Mouse (Mus musculus): ENCODE measurements at regions not wholly inside any gene's neighbourhood (a gene's known extent, or its start where the extent isn't known, plus 50 kb on each side); places are given as distances from the start of the nearest gene placed in this dataset.

GRCm38 (mm10) chr8:26748161-26748971 lies 228.8 kb upstream of the Zfp703 start:
- no peaks in the 10 kb centered on the region for H3K9me3 ChIP-seq (ENCODE audit: control insufficient read depth, low read length)
- 56% methylated on average over 14 of the region's 14 CpGs for WGBS
- H3K4me1 ChIP-seq (ENCODE audit: control insufficient read depth, insufficient read depth, low read length), result peaks cover 8% of the 10 kb centered on the region
- H3K36me3 ChIP-seq (ENCODE audit: control insufficient read depth, insufficient read depth, low read length), result no peaks in the 10 kb centered on the region
- no peak overlapping the region for H3K27ac ChIP-seq (ENCODE audit: low read length)
- H3K4me3 ChIP-seq (ENCODE audit: low read length), result no peak overlapping the region
- ATAC-seq, result no peak
- no peaks in the 10 kb centered on the region for H3K27me3 ChIP-seq (replicated peaks; ENCODE audit: control insufficient read depth, insufficient read depth, low read length)
- H3K4me2 ChIP-seq (ENCODE audit: low read depth, low read length), result no peak overlapping the region
- no peak overlapping the region for H3K9ac ChIP-seq (ENCODE audit: low read depth, low read length)

DNA sequence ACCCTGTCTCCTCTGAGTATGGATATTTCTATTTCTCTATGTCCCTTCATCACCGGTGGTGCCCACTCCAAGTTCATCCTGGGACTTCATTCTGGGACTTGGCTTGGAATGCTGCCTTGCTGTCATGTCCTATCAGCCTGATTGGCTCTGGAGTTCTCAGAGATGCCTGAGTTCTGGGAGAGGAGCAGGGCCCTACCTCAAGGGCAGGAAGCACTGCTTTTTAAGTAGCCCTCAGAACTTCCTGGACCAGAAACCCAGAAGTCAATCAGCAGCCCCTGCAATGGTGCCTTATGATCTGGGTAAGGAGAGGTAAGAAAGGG lies 228.2 kb upstream of the Zfp703 start:
- Histone ChIP-seq H3K4me1 (ENCODE audit: control insufficient read depth, insufficient read depth, low read length) (peaks cover 8% of the 10 kb centered on the region), H3K27ac (ENCODE audit: low read length) (no peak overlapping the region), H3K27me3 (replicated peaks; ENCODE audit: control insufficient read depth, insufficient read depth, low read length) (no peaks in the 10 kb centered on the region), H3K9me3 (ENCODE audit: control insufficient read depth, low read length) (no peaks in the 10 kb centered on the region), H3K4me2 (ENCODE audit: low read depth, low read length) (no peak overlapping the region), H3K4me3 (ENCODE audit: low read length) (no peak overlapping the region), H3K36me3 (ENCODE audit: control insufficient read depth, insufficient read depth, low read length) (no peaks in the 10 kb centered on the region), H3K9ac (ENCODE audit: low read depth, low read length) (no peak overlapping the region)
- WGBS, result 78% methylated on average over 1 of the region's 1 CpGs
- no peak for ATAC-seq

DNA sequence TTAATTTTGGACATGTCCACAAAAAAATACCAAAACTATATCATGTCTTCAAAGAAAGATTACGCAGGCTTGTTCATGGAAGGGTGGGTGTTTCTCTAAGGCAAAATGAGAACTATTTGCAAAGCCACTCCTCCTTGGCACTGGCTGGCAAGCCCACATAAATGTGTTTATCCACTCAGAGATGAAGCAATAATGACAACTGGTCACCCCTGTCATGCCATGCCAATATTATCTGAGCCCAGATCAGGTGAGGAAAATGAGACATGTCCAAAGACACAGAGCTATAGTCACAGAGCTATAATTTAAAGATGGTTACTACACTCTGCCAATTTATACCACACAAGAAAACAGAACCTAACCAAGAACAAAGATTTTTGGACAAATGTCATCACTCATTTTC lies 227.0 kb upstream of the Zfp703 start:
- H3K9ac ChIP-seq (ENCODE audit: low read depth, low read length), result no peak overlapping the region
- H3K4me1 ChIP-seq (ENCODE audit: control insufficient read depth, insufficient read depth, low read length), result peaks cover 8% of the 10 kb centered on the region
- 92% methylated on average over 1 of the region's 1 CpGs for WGBS
- H3K4me2 ChIP-seq (ENCODE audit: low read depth, low read length), result no peak overlapping the region
- no peaks in the 10 kb centered on the region for H3K9me3 ChIP-seq (ENCODE audit: control insufficient read depth, low read length)
- H3K36me3 ChIP-seq (ENCODE audit: control insufficient read depth, insufficient read depth, low read length), result no peaks in the 10 kb centered on the region
- H3K4me3 ChIP-seq (ENCODE audit: low read length), result no peak overlapping the region
- H3K27me3 ChIP-seq (replicated peaks; ENCODE audit: control insufficient read depth, insufficient read depth, low read length), result no peaks in the 10 kb centered on the region
- no peak overlapping the region for H3K27ac ChIP-seq (ENCODE audit: low read length)
- no peak for ATAC-seq

DNA sequence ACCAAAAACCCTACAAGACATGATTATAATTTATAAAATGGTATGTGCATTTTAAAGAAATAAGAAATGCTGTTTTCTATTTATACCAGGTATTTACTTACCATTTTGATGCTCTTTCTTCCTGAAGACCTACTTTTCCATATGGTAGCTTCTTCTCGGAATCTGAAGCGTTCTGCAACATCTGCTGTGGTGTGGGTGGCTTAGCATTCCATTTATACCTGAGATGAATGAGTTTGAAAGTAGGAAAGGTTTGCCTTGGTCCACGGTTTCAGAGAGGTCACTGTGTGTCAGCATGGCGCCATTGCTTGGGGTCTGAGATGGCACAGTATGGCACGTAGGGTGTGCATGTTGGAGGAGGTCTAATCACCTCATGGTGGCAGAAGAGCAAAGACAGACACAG lies 225.5 kb upstream of the Zfp703 start:
- Histone ChIP-seq H3K36me3 (ENCODE audit: control insufficient read depth, insufficient read depth, low read length) (no peaks in the 10 kb centered on the region), H3K27me3 (replicated peaks; ENCODE audit: control insufficient read depth, insufficient read depth, low read length) (no peaks in the 10 kb centered on the region), H3K9me3 (ENCODE audit: control insufficient read depth, low read length) (no peaks in the 10 kb centered on the region), H3K4me3 (ENCODE audit: low read length) (no peak overlapping the region), H3K4me1 (ENCODE audit: control insufficient read depth, insufficient read depth, low read length) (peaks cover 8% of the 10 kb centered on the region), H3K27ac (ENCODE audit: low read length) (no peak overlapping the region), H3K9ac (ENCODE audit: low read depth, low read length) (no peak overlapping the region), H3K4me2 (ENCODE audit: low read depth, low read length) (no peak overlapping the region)
- WGBS, result 93% methylated on average over 5 of the region's 5 CpGs
- no peak for ATAC-seq

GRCm38 (mm10) chr8:26756452-26756851 lies 220.7 kb upstream of the Zfp703 start:
- H3K4me2 ChIP-seq (ENCODE audit: low read depth, low read length), result no peak overlapping the region
- no peaks in the 10 kb centered on the region for H3K36me3 ChIP-seq (ENCODE audit: control insufficient read depth, insufficient read depth, low read length)
- no peak overlapping the region for H3K27ac ChIP-seq (ENCODE audit: low read length)
- WGBS, result 46% methylated on average over 2 of the region's 2 CpGs
- H3K27me3 ChIP-seq (replicated peaks; ENCODE audit: control insufficient read depth, insufficient read depth, low read length), result no peaks in the 10 kb centered on the region
- H3K4me3 ChIP-seq (ENCODE audit: low read length), result no peak overlapping the region
- H3K9me3 ChIP-seq (ENCODE audit: control insufficient read depth, low read length), result peaks cover 5% of the 10 kb centered on the region
- peak; percentile 21; the same call in 1 of the 2 replicates for ATAC-seq
- H3K4me1 ChIP-seq (ENCODE audit: control insufficient read depth, insufficient read depth, low read length), result no peaks in the 10 kb centered on the region
- no peak overlapping the region for H3K9ac ChIP-seq (ENCODE audit: low read depth, low read length)

- Histone ChIP-seq H3K9me3 (ENCODE audit: control insufficient read depth, low read length) (peaks cover 10% of the 10 kb centered on the region), H3K4me2 (ENCODE audit: low read depth, low read length) (no peak overlapping the region), H3K4me1 (ENCODE audit: control insufficient read depth, insufficient read depth, low read length) (no peaks in the 10 kb centered on the region), H3K4me3 (ENCODE audit: low read length) (no peak overlapping the region), H3K36me3 (ENCODE audit: control insufficient read depth, insufficient read depth, low read length) (no peaks in the 10 kb centered on the region), H3K9ac (ENCODE audit: low read depth, low read length) (no peak overlapping the region), H3K27ac (ENCODE audit: low read length) (no peak overlapping the region), H3K27me3 (replicated peaks; ENCODE audit: control insufficient read depth, insufficient read depth, low read length) (no peaks in the 10 kb centered on the region)
- no peak for ATAC-seq
- 100% methylated on average over 1 of the region's 1 CpGs for WGBS
Observed at GRCm38 (mm10) chr8:26760726-26761125, 216.4 kb upstream of the Zfp703 start.

DNA sequence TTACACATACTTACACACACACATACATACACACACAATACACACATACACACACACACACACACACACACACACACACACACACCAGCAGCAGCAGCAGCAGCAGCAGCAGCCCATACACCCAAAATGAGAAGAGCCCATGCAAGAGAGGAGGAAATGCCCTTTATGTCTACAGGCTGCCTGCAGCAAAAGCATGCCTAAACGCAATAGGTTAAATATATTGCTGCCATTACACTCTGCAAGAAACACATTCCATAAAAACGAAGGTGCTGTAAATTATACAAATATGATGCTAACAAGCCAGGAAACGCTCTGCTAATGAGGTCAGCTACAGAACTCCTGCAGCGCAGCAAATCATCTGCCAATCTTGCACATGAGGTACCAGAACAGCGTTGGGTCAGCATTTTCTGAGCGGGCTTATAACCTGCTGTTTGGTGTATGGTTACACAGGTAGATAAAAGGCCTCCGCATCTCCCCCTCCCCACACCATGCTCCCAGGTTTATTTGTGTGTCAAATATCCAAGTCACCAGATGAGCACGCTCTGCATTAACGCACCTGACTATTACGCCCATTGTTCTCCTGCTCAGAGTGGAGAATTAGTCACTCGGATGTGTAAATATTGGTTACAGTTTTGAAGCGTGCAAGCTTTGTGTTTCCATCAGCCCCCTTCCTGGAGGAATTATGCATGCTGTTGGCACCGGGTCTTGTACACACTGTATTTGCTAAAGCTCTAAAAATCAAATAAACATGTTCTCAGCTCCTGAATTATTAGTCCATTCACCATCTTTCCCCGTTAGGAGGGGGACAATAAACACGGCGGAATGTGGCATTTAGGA lies 214.0 kb upstream of the Zfp703 start:
- Histone ChIP-seq H3K27ac (ENCODE audit: low read length) (no peak overlapping the region), H3K4me3 (ENCODE audit: low read length) (no peak overlapping the region), H3K9me3 (ENCODE audit: control insufficient read depth, low read length) (peaks cover 10% of the 10 kb centered on the region), H3K4me1 (ENCODE audit: control insufficient read depth, insufficient read depth, low read length) (no peaks in the 10 kb centered on the region), H3K9ac (ENCODE audit: low read depth, low read length) (no peak overlapping the region), H3K27me3 (replicated peaks; ENCODE audit: control insufficient read depth, insufficient read depth, low read length) (no peaks in the 10 kb centered on the region), H3K36me3 (ENCODE audit: control insufficient read depth, insufficient read depth, low read length) (no peaks in the 10 kb centered on the region), H3K4me2 (ENCODE audit: low read depth, low read length) (no peak overlapping the region)
- 50% methylated on average over 16 of the region's 16 CpGs for WGBS
- no peak for ATAC-seq

- H3K36me3 ChIP-seq (ENCODE audit: control insufficient read depth, insufficient read depth, low read length), result no peaks in the 10 kb centered on the region
- H3K27me3 ChIP-seq (replicated peaks; ENCODE audit: control insufficient read depth, insufficient read depth, low read length), result no peaks in the 10 kb centered on the region
- H3K4me3 ChIP-seq (ENCODE audit: low read length), result no peak overlapping the region
- no peak overlapping the region for H3K9ac ChIP-seq (ENCODE audit: low read depth, low read length)
- WGBS, result 89% methylated on average over 10 of the region's 10 CpGs
- peaks cover 5% of the 10 kb centered on the region; the same call in 1 of the 2 replicates for H3K4me1 ChIP-seq (ENCODE audit: control insufficient read depth, insufficient read depth, low read length)
- no peak for ATAC-seq
- H3K4me2 ChIP-seq (ENCODE audit: low read depth, low read length), result no peak overlapping the region
- H3K9me3 ChIP-seq (ENCODE audit: control insufficient read depth, low read length), result no peaks in the 10 kb centered on the region
- no peak overlapping the region for H3K27ac ChIP-seq (ENCODE audit: low read length)
Observed at GRCm38 (mm10) chr8:26768474-26769229, 208.5 kb upstream of the Zfp703 start.

GRCm38 (mm10) chr8:26770424-26770886 lies 206.7 kb upstream of the Zfp703 start:
- 8% methylated on average over 16 of the region's 16 CpGs for WGBS

More at GRCm38 (mm10) chr8:26770424-26770886, 206.7 kb upstream of the Zfp703 start:
- peak; percentile 34; the same call in 1 of the 2 replicates for ATAC-seq
- H3K9me3 ChIP-seq (ENCODE audit: control insufficient read depth, low read length), result no peaks in the 10 kb centered on the region
- H3K27ac ChIP-seq (ENCODE audit: low read length), result no peak overlapping the region
- H3K4me1 ChIP-seq (ENCODE audit: control insufficient read depth, insufficient read depth, low read length), result peaks cover 5% of the 10 kb centered on the region; the same call in 1 of the 2 replicates
- no peaks in the 10 kb centered on the region for H3K36me3 ChIP-seq (ENCODE audit: control insufficient read depth, insufficient read depth, low read length)
- peak overlapping the region; percentile 18 for H3K4me3 ChIP-seq (ENCODE audit: low read length)
- H3K27me3 ChIP-seq (replicated peaks; ENCODE audit: control insufficient read depth, insufficient read depth, low read length), result no peaks in the 10 kb centered on the region
- peak overlapping the region; percentile 48; the same call in 1 of the 2 replicates for H3K9ac ChIP-seq (ENCODE audit: low read depth, low read length)
- peak overlapping the region; percentile 45 for H3K4me2 ChIP-seq (ENCODE audit: low read depth, low read length)
